Mouse (Mus musculus) limb, embryonic 14.5 days (tissue): ENCODE results near the gene Plppr2. TPM values are rescaled to one million over a fixed set of nuclear protein-coding genes. Genes with fewer than 3 reads are reported as not detected.

Source experiments
- ATAC-seq: fragments of 200-750 bp; cut with Nextera tagmentation; 2 replicates; pipeline ENCODE4 v1.8.0; 2017; ENCODE audit warnings: low read depth, moderate number of reproducible peaks, moderate TSS enrichment; ENCODE audit not compliant: low FRiP score
- DNase-seq: peaks from one replicate; pipeline ENCODE4 v3.0.0-alpha.2; 2015; ENCODE audit warnings: low spot score
- H3K27ac ChIP-seq: fragments of 300-500 bp; sonication (generic); replicated peaks from 2 replicates; pipeline ENCODE4 v1.5.1; 2014; ENCODE audit warnings: low read depth, mild to moderate bottlenecking, low read length, moderate library complexity, mixed read lengths
- H3K27me3 ChIP-seq: fragments of 300-500 bp; sonication (generic); 2 replicates; pipeline ENCODE4 v1.6.1; 2014; ENCODE audit warnings: low read length, mixed read lengths; ENCODE audit not compliant: control insufficient read depth, insufficient read depth
- H3K36me3 ChIP-seq: fragments of 300-500 bp; sonication (generic); 2 replicates; pipeline ENCODE4 v1.6.1; 2014; ENCODE audit warnings: mild to moderate bottlenecking, low read length, moderate library complexity, mixed read lengths; ENCODE audit not compliant: control insufficient read depth, insufficient read depth
- H3K4me1 ChIP-seq: fragments of 300-500 bp; sonication (generic); 2 replicates; pipeline ENCODE4 v1.6.1; 2014; ENCODE audit warnings: antibody characterized with exemption, low read length, mixed read lengths; ENCODE audit not compliant: control insufficient read depth, insufficient read depth
- H3K4me2 ChIP-seq: fragments of 300-500 bp; sonication (generic); replicated peaks from 2 replicates; pipeline ENCODE4 v1.6.1; 2014; ENCODE audit warnings: low read depth, mild to moderate bottlenecking, low read length, moderate library complexity; ENCODE audit not compliant: severe bottlenecking
- H3K4me3 ChIP-seq: fragments of 300-500 bp; sonication (generic); replicated peaks from 2 replicates; pipeline ENCODE4 v1.5.1; 2014; ENCODE audit warnings: low read length
- H3K9ac ChIP-seq: fragments of 300-500 bp; sonication (generic); 2 replicates; pipeline ENCODE4 v1.6.1; 2014; ENCODE audit warnings: mild to moderate bottlenecking, low read depth, low read length, moderate library complexity; ENCODE audit not compliant: severe bottlenecking
- H3K9me3 ChIP-seq: fragments of 300-500 bp; sonication (generic); 2 replicates; pipeline ENCODE4 v1.6.1; 2016; ENCODE audit warnings: low read length; ENCODE audit not compliant: control insufficient read depth
- POLR2A ChIP-seq: fragments of 200-500 bp; IDR thresholded peaks from 2 replicates; pipeline ENCODE4 v1.8.0; 2012; ENCODE audit warnings: inconsistent platforms, mild to moderate bottlenecking, moderate library complexity, borderline replicate concordance; ENCODE audit not compliant: insufficient read depth, insufficient read length; ENCODE audit errors: extremely low read depth
- WGBS: fragments of 180-500 bp; shearing (Covaris S2); extraction: QIAGEN DNeasy Blood & Tissue Kit; methylation state at CpG from one replicate; pipeline ENCODE4 v1.1.7; 2014; 5-methylcytosine and 5-hydroxymethylcytosine counted together
- polyA plus RNA-seq, 2 experiments: library from polyadenylated mRNA; depleted of rRNA in 1 of 2; stranded (reverse) in 1 of 2; unstranded in 1 of 2; fragments of >200 nt; fragmentation: Nextera tagmentation in 1 of 2; extraction: Ambion mirVana in 1 of 2; gene quantifications; 2 replicates each; pipeline versions ENCODE4 v1.2.1 to v1.2.3; 2012 to 2014

The Plppr2 gene
- polyA plus RNA-seq, 2 experiments, result 8.7 to 31.7 TPM

GRCm38 (mm10) chr9:21989230-21990110 lies 52.6 kb downstream of the Plppr2 start, which contains the start of gene Rgl3:
Gene Rgl3, minus strand, starts transcription at chr9:21989446.
- peaks cover 9% of the 10 kb centered on the region for H3K4me1 ChIP-seq
- H3K4me3 ChIP-seq, result peak within 1 kb of the TSS; percentile 38
- no peaks in the 10 kb centered on the region for H3K9me3 ChIP-seq
- no peak for ATAC-seq
- no peak for TF ChIP-seq POLR2A
- 1% methylated on average over 39 of the region's 42 CpGs for WGBS
- peak within 1 kb of the TSS; percentile 45; the same call in 1 of the 2 replicates for H3K9ac ChIP-seq
- H3K36me3 ChIP-seq, result no peaks in the 10 kb centered on the region
- H3K27me3 ChIP-seq, result peaks cover 61% of the 10 kb centered on the region
- H3K4me2 ChIP-seq, result peak within 1 kb of the TSS; percentile 66
- DNase-seq, result no peak
- H3K27ac ChIP-seq, result no peak within 1 kb of the TSS

- ATAC-seq (no peak), DNase-seq (no peak)
- no peak for TF ChIP-seq POLR2A
- WGBS, result 76% methylated on average over 4 of the region's 4 CpGs
- Histone ChIP-seq H3K27ac (no peak overlapping the region), H3K4me2 (no peak overlapping the region), H3K4me3 (no peak overlapping the region), H3K9ac (no peak overlapping the region), H3K36me3 (no peaks in the 10 kb centered on the region), H3K4me1 (peaks cover 9% of the 10 kb centered on the region), H3K27me3 (peaks cover 51% of the 10 kb centered on the region), H3K9me3 (no peaks in the 10 kb centered on the region)
These were observed 55.4 kb downstream of the Plppr2 start for GRCm38 (mm10) chr9:21992227-21992626.

- Histone ChIP-seq H3K9me3 (no peaks in the 10 kb centered on the region), H3K27me3 (peaks cover 10% of the 10 kb centered on the region), H3K4me2 (no peak overlapping the region), H3K4me3 (no peak overlapping the region), H3K27ac (no peak overlapping the region), H3K9ac (no peak overlapping the region), H3K36me3 (no peaks in the 10 kb centered on the region), H3K4me1 (no peaks in the 10 kb centered on the region)
- 88% methylated on average over 3 of the region's 3 CpGs for WGBS
- ATAC-seq (no peak), DNase-seq (no peak)
- TF ChIP-seq POLR2A, result no peak
These were observed 59.5 kb downstream of the Plppr2 start for GRCm38 (mm10) chr9:21996178-21996867.

Other genes starting within 250 kb of the Plppr2 start
- 36.9 and 48.0 TPM in 2 replicates for gene Ldlr, start 213.6 kb upstream of the Plppr2 start, polyA plus RNA-seq (2012; rRNA removed)
- 15.9 and 18.4 TPM in 2 replicates for gene Ldlr, start 213.6 kb upstream of the Plppr2 start, polyA plus RNA-seq (2014; fragmentation: Nextera tagmentation; extraction: Ambion mirVana)
- 64.8 and 68.8 TPM in 2 replicates for gene Spc24, start 176.7 kb upstream of the Plppr2 start, polyA plus RNA-seq (2012; rRNA removed)
- gene Spc24, start 176.7 kb upstream of the Plppr2 start, polyA plus RNA-seq (2014; fragmentation: Nextera tagmentation; extraction: Ambion mirVana), result 84.3 and 92.5 TPM in 2 replicates
- gene Kank2, start 138.3 kb upstream of the Plppr2 start, polyA plus RNA-seq (2012; rRNA removed), result 38.6 and 49.6 TPM in 2 replicates
- 13.1 and 15.0 TPM in 2 replicates for gene Kank2, start 138.3 kb upstream of the Plppr2 start, polyA plus RNA-seq (2014; fragmentation: Nextera tagmentation; extraction: Ambion mirVana)
- gene Angptl8, start 101.5 kb upstream of the Plppr2 start, polyA plus RNA-seq (2012; rRNA removed), result 0.17 TPM in 1 of 2 replicates, not detected in the other
- gene Angptl8, start 101.5 kb upstream of the Plppr2 start, polyA plus RNA-seq (2014; fragmentation: Nextera tagmentation; extraction: Ambion mirVana), result 0.44 and 1.1 TPM in 2 replicates
- gene Dock6, start 84.4 kb upstream of the Plppr2 start, polyA plus RNA-seq (2012; rRNA removed), result 155 and 191 TPM in 2 replicates
- 31.6 and 38.8 TPM in 2 replicates for gene Dock6, start 84.4 kb upstream of the Plppr2 start, polyA plus RNA-seq (2014; fragmentation: Nextera tagmentation; extraction: Ambion mirVana)
- gene Rab3d, start 18.8 kb upstream of the Plppr2 start, polyA plus RNA-seq (2012; rRNA removed), result 30.1 and 30.7 TPM in 2 replicates
- 32.5 and 36.3 TPM in 2 replicates for gene Rab3d, start 18.8 kb upstream of the Plppr2 start, polyA plus RNA-seq (2014; fragmentation: Nextera tagmentation; extraction: Ambion mirVana)
- gene Ccdc159, start 9.6 kb upstream of the Plppr2 start, polyA plus RNA-seq (2012; rRNA removed), result 9.6 and 10.8 TPM in 2 replicates
- gene Ccdc159, start 9.6 kb upstream of the Plppr2 start, polyA plus RNA-seq (2014; fragmentation: Nextera tagmentation; extraction: Ambion mirVana), result 2.8 and 3.3 TPM in 2 replicates
- gene Tmem205, start 9.5 kb upstream of the Plppr2 start, polyA plus RNA-seq (2012; rRNA removed), result 37.4 and 45.3 TPM in 2 replicates
- 49.5 and 51.5 TPM in 2 replicates for gene Tmem205, start 9.5 kb upstream of the Plppr2 start, polyA plus RNA-seq (2014; fragmentation: Nextera tagmentation; extraction: Ambion mirVana)
- gene Swsap1, start 18.7 kb downstream of the Plppr2 start, polyA plus RNA-seq (2012; rRNA removed), result 6.5 and 7.0 TPM in 2 replicates
- gene Swsap1, start 18.7 kb downstream of the Plppr2 start, polyA plus RNA-seq (2014; fragmentation: Nextera tagmentation; extraction: Ambion mirVana), result 12.8 TPM in 2 replicates
- gene Epor, start 26.5 kb downstream of the Plppr2 start, polyA plus RNA-seq (2012; rRNA removed), result 6.7 and 8.0 TPM in 2 replicates
- 4.1 and 5.9 TPM in 2 replicates for gene Epor, start 26.5 kb downstream of the Plppr2 start, polyA plus RNA-seq (2014; fragmentation: Nextera tagmentation; extraction: Ambion mirVana)
- 2.9 and 3.2 TPM in 2 replicates for gene Rgl3, start 52.4 kb downstream of the Plppr2 start, polyA plus RNA-seq (2012; rRNA removed)
- gene Rgl3, start 52.4 kb downstream of the Plppr2 start, polyA plus RNA-seq (2014; fragmentation: Nextera tagmentation; extraction: Ambion mirVana), result 1.1 and 1.5 TPM in 2 replicates
- 1.2 and 1.3 TPM in 2 replicates for gene Ccdc151, start 65.6 kb downstream of the Plppr2 start, polyA plus RNA-seq (2012; rRNA removed)
- 0.37 and 1.2 TPM in 2 replicates for gene Ccdc151, start 65.6 kb downstream of the Plppr2 start, polyA plus RNA-seq (2014; fragmentation: Nextera tagmentation; extraction: Ambion mirVana)
- gene Prkcsh, start 65.8 kb downstream of the Plppr2 start, polyA plus RNA-seq (2012; rRNA removed), result 156 and 188 TPM in 2 replicates
- 89.0 and 103 TPM in 2 replicates for gene Prkcsh, start 65.8 kb downstream of the Plppr2 start, polyA plus RNA-seq (2014; fragmentation: Nextera tagmentation; extraction: Ambion mirVana)
- 0.56 and 0.67 TPM in 2 replicates for gene Elavl3, start 115.0 kb downstream of the Plppr2 start, polyA plus RNA-seq (2012; rRNA removed)
- gene Elavl3, start 115.0 kb downstream of the Plppr2 start, polyA plus RNA-seq (2014; fragmentation: Nextera tagmentation; extraction: Ambion mirVana), result not detected in 2 replicates
- 0.28 TPM in 1 of 2 replicates, not detected in the other for gene Gm49318, start 134.2 kb downstream of the Plppr2 start, polyA plus RNA-seq (2012; rRNA removed)
- gene Gm49318, start 134.2 kb downstream of the Plppr2 start, polyA plus RNA-seq (2014; fragmentation: Nextera tagmentation; extraction: Ambion mirVana), result not detected in 2 replicates
- 31.2 and 33.7 TPM in 2 replicates for gene Zfp653, start 134.3 kb downstream of the Plppr2 start, polyA plus RNA-seq (2012; rRNA removed)
- gene Zfp653, start 134.3 kb downstream of the Plppr2 start, polyA plus RNA-seq (2014; fragmentation: Nextera tagmentation; extraction: Ambion mirVana), result 8.1 and 8.7 TPM in 2 replicates
- gene Ecsit, start 148.4 kb downstream of the Plppr2 start, polyA plus RNA-seq (2012; rRNA removed), result 36.3 and 37.5 TPM in 2 replicates
- 30.6 and 32.9 TPM in 2 replicates for gene Ecsit, start 148.4 kb downstream of the Plppr2 start, polyA plus RNA-seq (2014; fragmentation: Nextera tagmentation; extraction: Ambion mirVana)
- gene Cnn1, start 162.2 kb downstream of the Plppr2 start, polyA plus RNA-seq (2012; rRNA removed), result 2.3 and 3.0 TPM in 2 replicates
- gene Cnn1, start 162.2 kb downstream of the Plppr2 start, polyA plus RNA-seq (2014; fragmentation: Nextera tagmentation; extraction: Ambion mirVana), result 3.1 and 4.4 TPM in 2 replicates
- gene Elof1, start 180.1 kb downstream of the Plppr2 start, polyA plus RNA-seq (2012; rRNA removed), result 145 and 168 TPM in 2 replicates
- gene Elof1, start 180.1 kb downstream of the Plppr2 start, polyA plus RNA-seq (2014; fragmentation: Nextera tagmentation; extraction: Ambion mirVana), result 199 and 206 TPM in 2 replicates
- 20.3 and 21.6 TPM in 2 replicates for gene Acp5, start 198.7 kb downstream of the Plppr2 start, polyA plus RNA-seq (2012; rRNA removed)
- 17.0 and 23.6 TPM in 2 replicates for gene Acp5, start 198.7 kb downstream of the Plppr2 start, polyA plus RNA-seq (2014; fragmentation: Nextera tagmentation; extraction: Ambion mirVana)
- gene Pigyl, start 219.8 kb downstream of the Plppr2 start, polyA plus RNA-seq (2012; rRNA removed), result 54.5 and 62.4 TPM in 2 replicates
- gene Pigyl, start 219.8 kb downstream of the Plppr2 start, polyA plus RNA-seq (2014; fragmentation: Nextera tagmentation; extraction: Ambion mirVana), result 80.9 and 82.4 TPM in 2 replicates